12 mouse cellular contexts compared by ENCODE assay signal in the genomic region with DNA sequence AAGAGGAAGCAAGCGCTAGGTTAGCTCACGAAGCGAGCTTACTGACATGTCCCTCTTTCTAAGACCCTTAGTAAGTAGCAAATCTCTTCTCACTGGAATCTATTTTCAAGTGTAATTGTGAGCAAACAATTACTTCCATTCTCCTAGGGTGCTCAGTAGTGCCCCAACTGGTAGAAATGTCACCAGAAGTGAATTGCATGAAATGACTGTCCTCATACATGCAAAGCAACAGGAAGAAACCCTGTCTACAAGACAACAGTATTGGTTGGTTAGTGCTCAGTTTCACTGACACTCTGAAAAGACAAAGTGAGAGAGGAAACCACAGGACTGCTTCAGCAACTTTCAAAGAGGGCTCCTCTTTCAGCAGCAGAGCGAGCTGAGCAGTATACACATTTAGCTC.
DNase-seq lines count a peak whose midpoint lies in the region; ATAC-seq lines count a peak whose summit lies in the region.
"Had no signal": no experiment of that assay in that cellular context is flagged by ENCODE, and none has a peak within 500 bp of the region (broad histone marks: within the 10 kb centered on the region; RNA-seq: fewer than 3 reads in every experiment).

No protein-coding gene starts in this region.

- no peaks in the 10 kb centered on the region for H3K9me3 ChIP-seq in midbrain, embryonic 11.5 days (ENCODE audit: control insufficient read depth, low read length)
- no peaks in the 10 kb centered on the region for H3K9me3 ChIP-seq in midbrain, embryonic 10.5 days (replicated peaks)
- H3K9me3 ChIP-seq in hindbrain, embryonic 14.5 days (ENCODE audit: control insufficient read depth, low read length) = no peaks in the 10 kb centered on the region
- H3K9me3 ChIP-seq: hindbrain, embryonic 10.5 days; liver, embryonic 13.5 days had no signal

- H3K27ac ChIP-seq in midbrain, embryonic 11.5 days (ENCODE audit: low read depth, low read length) = no peak overlapping the region
- H3K27ac ChIP-seq in midbrain, embryonic 10.5 days (replicated peaks) = no peak overlapping the region
- no peak overlapping the region for H3K27ac ChIP-seq in hindbrain, embryonic 14.5 days
- H3K27ac ChIP-seq: hindbrain, embryonic 10.5 days; liver, embryonic 13.5 days had no signal

- ATAC-seq in midbrain, embryonic 11.5 days (ENCODE audit: low FRiP score) = no peak
- no peak for ATAC-seq in hindbrain, embryonic 14.5 days (ENCODE audit: low FRiP score)

- H3K4me3 ChIP-seq in midbrain, embryonic 11.5 days (ENCODE audit: low read depth, low read length) = no peak overlapping the region
- no peak overlapping the region for H3K4me3 ChIP-seq in midbrain, embryonic 10.5 days
- H3K4me3 ChIP-seq in hindbrain, embryonic 14.5 days (replicated peaks; ENCODE audit: low read length) = no peak overlapping the region
- H3K4me3 ChIP-seq: hindbrain, embryonic 10.5 days; liver, embryonic 13.5 days; myocyte had no signal

- peak; percentile 6 for DNase-seq in midbrain, embryonic 11.5 days (ENCODE audit: low spot score, missing footprints)
- DNase-seq in midbrain, embryonic 10.5 days (ENCODE audit: low spot score) = no peak
- DNase-seq in NIH3T3 (ENCODE audit: low read depth) = peak; percentile 26
- DNase-seq in lung, postnatal 14 days = peak; percentile 24
- peak; percentile 42 for DNase-seq in thymus, postnatal 25 days
- DNase-seq in frontal cortex, postnatal 14 days (ENCODE audit: low spot score in 2 of 2) = no peak
- DNase-seq in hindbrain, embryonic 14.5 days (ENCODE audit: low spot score) = no peak
- DNase-seq: cerebellum, adult 8-10 months; layer of hippocampus, adult 9-11 months; liver, embryonic 13.5 days had no signal

- H3K4me1 ChIP-seq in midbrain, embryonic 11.5 days (ENCODE audit: control insufficient read depth, insufficient read depth, low read length) = no peaks in the 10 kb centered on the region
- no peaks in the 10 kb centered on the region for H3K4me1 ChIP-seq in midbrain, embryonic 10.5 days
- H3K4me1 ChIP-seq in hindbrain, embryonic 14.5 days (replicated peaks; ENCODE audit: control insufficient read depth, insufficient read depth, low read length) = no peaks in the 10 kb centered on the region
- H3K4me1 ChIP-seq: hindbrain, embryonic 10.5 days; liver, embryonic 13.5 days had no signal

- no peaks in the 10 kb centered on the region for H3K27me3 ChIP-seq in midbrain, embryonic 11.5 days (ENCODE audit: control insufficient read depth, insufficient read depth, low read length)
- no peaks in the 10 kb centered on the region for H3K27me3 ChIP-seq in midbrain, embryonic 10.5 days (ENCODE audit: low read depth, poor library complexity, severe bottlenecking)
- H3K27me3 ChIP-seq in hindbrain, embryonic 14.5 days (ENCODE audit: control insufficient read depth, insufficient read depth, low read length) = no peaks in the 10 kb centered on the region
- H3K27me3 ChIP-seq: liver, embryonic 13.5 days had no signal

- H3K36me3 ChIP-seq in midbrain, embryonic 11.5 days (ENCODE audit: control insufficient read depth, insufficient read depth, low read length) = no peaks in the 10 kb centered on the region
- H3K36me3 ChIP-seq in midbrain, embryonic 10.5 days = peaks cover 5% of the 10 kb centered on the region; the same call in 1 of the 2 replicates
- no peaks in the 10 kb centered on the region for H3K36me3 ChIP-seq in hindbrain, embryonic 14.5 days (replicated peaks; ENCODE audit: control insufficient read depth, insufficient read depth)
- H3K36me3 ChIP-seq: liver, embryonic 13.5 days had no signal

- no peak overlapping the region for H3K4me2 ChIP-seq in midbrain, embryonic 11.5 days
- no peak overlapping the region for H3K4me2 ChIP-seq in hindbrain, embryonic 14.5 days (replicated peaks)
- H3K4me2 ChIP-seq: liver, embryonic 13.5 days had no signal

- no peak overlapping the region for H3K9ac ChIP-seq in midbrain, embryonic 11.5 days (ENCODE audit: low read length)
- H3K9ac ChIP-seq in hindbrain, embryonic 14.5 days = no peak overlapping the region
- H3K9ac ChIP-seq: liver, embryonic 13.5 days had no signal

- WGBS in midbrain, embryonic 11.5 days = 91% methylated on average over 4 of the region's 4 CpGs
- 89% methylated on average over 4 of the region's 4 CpGs for WGBS in midbrain, embryonic 10.5 days
- WGBS in hindbrain, embryonic 14.5 days = 92% methylated on average over 4 of the region's 4 CpGs

Comparison
In these comparisons a context has a peak if more than half of its experiments do, and no peak if none do; other contexts are left out.
1. DNase-seq: peak in midbrain, embryonic 11.5 days (single experiment), NIH3T3 (single experiment), lung, postnatal 14 days (single experiment) and thymus, postnatal 25 days (single experiment); none in midbrain, embryonic 10.5 days (single experiment), frontal cortex, postnatal 14 days (0 of 2) and hindbrain, embryonic 14.5 days (single experiment).